9 mouse cellular contexts compared by ENCODE assay signal in the genomic region with DNA sequence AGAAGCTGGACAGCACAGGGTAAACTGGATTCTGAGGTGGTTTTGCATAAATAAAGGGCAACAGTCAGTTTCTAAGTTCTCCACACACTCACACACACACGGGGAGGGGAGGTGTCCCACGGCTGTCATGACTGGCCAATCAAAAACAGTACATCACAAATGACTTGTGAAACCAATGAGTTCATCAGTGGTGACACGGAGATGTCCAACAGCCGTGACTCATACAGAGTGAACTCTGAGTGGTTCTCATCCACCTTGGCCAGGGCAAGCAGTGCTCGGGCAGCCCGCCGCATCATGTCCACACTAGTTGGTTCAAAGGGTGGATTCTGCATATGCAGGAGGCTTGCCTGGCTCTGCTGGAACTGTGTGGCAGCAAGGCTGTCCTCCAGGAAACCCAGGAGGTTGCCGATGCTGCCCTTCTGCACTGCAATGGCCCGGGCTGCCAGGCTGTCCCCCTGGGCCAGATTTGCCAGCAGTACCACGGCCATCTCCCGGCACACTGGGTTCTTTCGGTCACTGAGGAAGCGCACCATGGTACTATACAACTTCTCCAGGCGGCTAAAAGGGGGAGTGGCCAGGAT.
DNase-seq lines count a peak whose midpoint lies in the region.
"Had no signal": no experiment of that assay in that cellular context is flagged by ENCODE, and none has a peak within 500 bp of the region (broad histone marks: within the 10 kb centered on the region; RNA-seq: fewer than 3 reads in every experiment).

No protein-coding gene starts in this region.

- peak; percentile 39 to 43 for DNase-seq in cerebellum, postnatal 10 days
- DNase-seq in cerebellum, postnatal 14 days = no peak
- DNase-seq in urinary bladder, adult 18-20 months (ENCODE audit: low spot score in 2 of 2) = peak; percentile 12 to 22
- no peak for DNase-seq in urinary bladder, postnatal 25 days (ENCODE audit: low spot score)
- peak; percentile 27 to 28 for DNase-seq in cerebellum, postnatal 36 days
- DNase-seq in thymus, postnatal 14 days = no peak
- DNase-seq in spleen, postnatal 14 days (ENCODE audit: low spot score in 2 of 2) = no peak
- DNase-seq: gastrocnemius, postnatal 14 days; midbrain, embryonic 14.5 days had no signal

Comparison
In these comparisons a context has a peak if more than half of its experiments do, and no peak if none do; other contexts are left out.
1. DNase-seq: peak in cerebellum, postnatal 10 days (2 of 2), urinary bladder, adult 18-20 months (2 of 2) and cerebellum, postnatal 36 days (2 of 2); none in cerebellum, postnatal 14 days (0 of 2), urinary bladder, postnatal 25 days (single experiment), thymus, postnatal 14 days (single experiment) and spleen, postnatal 14 days (0 of 2).